Mouse (Mus musculus): ENCODE measurements around the gene Guk1.

Guk1 gene

GRCm38 (mm10) chr11:59210020-59210419, 18.0 kb upstream of the Guk1 start:
- DNase-seq (ENCODE audit: low spot score) = no peak

- DNase-seq (ENCODE audit: low spot score) = no peak
Observed at GRCm38 (mm10) chr11:59209580-59209979, 17.6 kb upstream of the Guk1 start.

GRCm38 (mm10) chr11:59209003-59209441, 17.0 kb upstream of the Guk1 start:
- peak; percentile 79 for DNase-seq (ENCODE audit: low spot score)

DNA sequence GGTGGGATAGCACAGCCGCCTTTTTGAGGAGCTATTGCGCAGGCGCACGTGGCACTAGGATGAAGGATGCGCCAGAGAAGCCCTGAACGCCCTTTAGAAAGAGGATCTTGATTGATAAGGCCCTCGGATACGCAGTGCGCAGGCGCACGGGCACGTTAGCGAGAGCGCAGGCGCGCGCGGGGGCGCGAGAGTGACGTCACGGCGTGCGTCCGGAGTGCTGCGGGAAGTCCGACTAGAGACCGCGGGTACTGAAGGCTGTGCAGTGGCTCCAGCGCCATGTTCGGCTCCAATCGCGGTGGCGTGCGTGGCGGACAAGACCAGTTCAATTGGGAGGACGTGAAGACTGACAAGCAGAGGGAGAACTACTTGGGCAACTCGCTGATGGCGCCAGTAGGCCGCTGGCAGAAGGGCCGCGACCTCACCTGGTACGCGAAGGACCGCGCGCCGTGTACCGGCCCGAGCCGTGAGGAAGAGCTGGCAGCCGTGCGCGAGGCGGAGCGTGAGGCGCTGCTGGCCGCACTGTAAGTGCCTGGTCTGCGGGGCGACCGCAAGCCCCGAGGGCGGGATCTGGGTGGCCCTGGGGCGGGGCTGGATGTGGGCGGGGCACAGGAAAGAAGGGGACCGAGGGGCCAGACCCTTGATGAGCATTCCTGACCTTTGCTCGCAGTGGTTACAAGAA, 16.3 kb upstream of the Guk1 start, which contains the start of gene 2310033P09Rik:
Gene 2310033P09Rik, plus strand, starts transcription at position 169 of the 679 bp plus-strand sequence.
- DNase-seq (ENCODE audit: low spot score) = peak; percentile 91

DNA sequence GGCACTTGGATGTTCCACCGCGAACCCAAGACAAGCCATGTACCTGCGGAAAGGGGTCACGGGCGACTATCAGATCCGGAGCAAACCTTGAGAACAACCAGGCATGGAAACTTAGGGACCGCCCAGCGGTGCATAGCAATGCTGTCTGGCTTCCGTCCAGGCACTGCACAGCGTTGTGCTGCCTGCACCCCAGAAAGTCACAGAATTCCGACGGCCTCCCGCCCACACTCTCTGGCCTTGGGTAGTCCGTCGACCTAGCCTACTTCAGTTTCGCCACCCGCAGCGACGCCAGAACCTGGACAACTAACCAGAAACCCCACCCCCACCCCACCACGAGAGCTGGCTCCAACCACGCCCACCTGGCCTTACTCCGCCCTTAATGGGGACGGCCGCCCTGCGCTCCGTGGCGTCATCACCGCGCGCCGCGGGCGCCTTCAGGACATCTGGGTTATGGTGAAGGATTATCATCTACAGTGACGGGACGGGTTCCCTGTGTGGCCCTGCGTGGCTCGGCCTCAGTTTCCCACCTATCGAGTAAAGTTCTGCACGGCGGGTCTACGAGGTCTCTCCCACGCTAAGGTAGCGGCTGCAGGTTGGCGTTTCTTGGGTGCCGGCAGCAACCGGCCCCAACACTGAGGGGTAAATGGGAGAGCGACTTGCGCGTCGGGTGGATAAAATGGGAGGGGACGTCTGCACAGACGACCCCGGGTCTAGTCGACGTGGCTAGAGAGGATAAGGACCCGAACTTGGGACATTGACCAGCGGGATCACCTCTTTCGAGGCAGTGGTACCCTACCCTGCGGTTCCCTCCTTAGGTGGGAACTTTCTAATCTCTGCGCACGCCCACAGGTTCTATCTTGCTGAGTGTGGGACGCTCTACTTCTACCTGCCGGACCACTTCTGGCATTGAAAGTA, 10.3 kb upstream of the Guk1 start, which contains the start of gene Mrpl55:
Gene Mrpl55, plus strand, starts transcription at position 406 of the 915 bp plus-strand sequence.
- DNase-seq (ENCODE audit: low spot score) = peak; percentile 95

GRCm38 (mm10) chr11:59201216-59202002, 9.4 kb upstream of the Guk1 start:
- DNase-seq (ENCODE audit: low spot score) = no peak

- DNase-seq (ENCODE audit: low spot score) = no peak
Observed at GRCm38 (mm10) chr11:59196230-59196629, 4.2 kb upstream of the Guk1 start.

DNA sequence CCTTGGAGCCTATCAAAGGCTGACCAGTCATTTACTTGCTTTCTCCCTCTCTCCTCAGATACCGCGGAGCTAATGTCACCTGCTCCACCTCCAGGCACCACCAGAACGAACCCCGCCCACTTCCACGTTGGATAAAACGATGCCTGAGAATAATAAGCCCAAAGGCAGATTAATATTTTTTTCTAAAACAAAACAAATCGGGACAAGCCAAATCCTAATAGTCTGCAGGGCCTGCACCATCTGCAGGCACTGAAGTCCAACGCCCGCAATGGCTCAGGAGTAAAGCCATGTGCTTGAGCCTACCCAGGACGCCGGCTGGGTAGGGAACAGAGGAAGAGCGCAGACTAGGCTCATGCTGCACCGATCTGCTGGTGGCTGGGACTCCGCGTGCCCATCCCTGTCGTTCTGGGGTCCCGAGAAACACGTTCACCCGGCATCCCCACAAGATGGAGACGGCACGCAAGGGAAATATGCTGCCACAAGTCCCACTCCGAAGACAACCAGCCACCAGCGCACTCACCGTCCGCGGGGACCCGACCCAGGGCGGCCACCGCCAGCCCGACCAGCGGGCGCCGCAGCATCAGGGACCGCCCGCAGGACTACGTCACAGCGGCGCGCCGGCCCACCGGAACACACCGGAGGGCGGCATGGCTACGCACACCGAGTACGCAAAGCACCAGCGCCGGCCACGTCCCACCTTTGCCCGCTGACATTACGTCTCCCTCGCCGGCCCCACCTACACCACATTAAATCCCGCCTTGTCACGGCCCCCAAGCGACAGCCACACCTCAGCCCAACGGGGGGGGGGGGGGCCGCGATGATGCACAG, 567 bp downstream of the Guk1 start:
- peak; percentile 96 for DNase-seq (ENCODE audit: low spot score)

- peak; percentile 51 for DNase-seq (ENCODE audit: low spot score)
Observed at GRCm38 (mm10) chr11:59187706-59188105, 4.3 kb downstream of the Guk1 start.

DNA sequence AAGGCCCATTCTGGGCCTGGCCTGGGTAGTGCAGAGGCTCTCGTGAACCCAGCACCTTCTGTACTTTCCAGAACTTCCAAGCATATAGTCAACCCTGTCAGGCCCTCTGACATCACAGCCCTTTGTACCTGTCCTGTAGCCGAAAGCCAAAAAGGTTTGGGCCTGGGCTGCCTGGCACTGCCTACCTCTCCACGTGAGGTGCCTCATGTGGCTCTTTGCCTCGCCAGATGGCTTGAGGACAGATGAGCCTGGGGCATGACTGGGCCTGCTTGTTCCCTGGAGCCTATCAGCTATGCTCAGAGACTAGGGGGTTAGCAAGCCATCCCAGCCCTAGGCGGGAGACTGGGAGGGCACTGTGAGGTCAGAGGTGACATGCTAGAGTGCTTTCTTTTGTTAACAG, 6.5 kb downstream of the Guk1 start:
- DNase-seq (ENCODE audit: low spot score) = no peak

DNA sequence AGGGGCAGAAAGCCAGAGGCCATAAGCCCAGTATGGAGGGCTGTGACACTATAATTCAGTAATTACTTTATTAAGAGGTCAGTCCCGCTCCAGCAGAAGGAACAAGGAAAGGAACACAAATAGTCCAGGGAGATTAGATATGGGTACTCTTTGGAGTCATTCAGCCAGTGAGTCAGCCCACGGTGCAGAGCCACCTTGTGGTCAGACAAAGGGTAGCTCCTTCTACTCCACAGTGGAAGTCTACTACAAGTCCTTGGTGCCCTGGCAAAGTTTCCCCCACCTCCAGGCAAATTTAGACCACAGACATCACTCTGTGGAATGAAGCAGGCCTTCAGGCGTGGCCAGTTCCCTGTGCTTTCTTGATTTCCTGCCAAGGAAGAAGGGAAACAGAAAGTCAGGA, 8.2 kb downstream of the Guk1 start:
- peak; percentile 85 for DNase-seq (ENCODE audit: low spot score)

- peak; percentile 60 for DNase-seq (ENCODE audit: low spot score)
Observed at GRCm38 (mm10) chr11:59182864-59183331, 9.1 kb downstream of the Guk1 start, which contains the start of gene Gjc2. Gene Gjc2, minus strand, starts transcription at chr11:59183213.

DNA sequence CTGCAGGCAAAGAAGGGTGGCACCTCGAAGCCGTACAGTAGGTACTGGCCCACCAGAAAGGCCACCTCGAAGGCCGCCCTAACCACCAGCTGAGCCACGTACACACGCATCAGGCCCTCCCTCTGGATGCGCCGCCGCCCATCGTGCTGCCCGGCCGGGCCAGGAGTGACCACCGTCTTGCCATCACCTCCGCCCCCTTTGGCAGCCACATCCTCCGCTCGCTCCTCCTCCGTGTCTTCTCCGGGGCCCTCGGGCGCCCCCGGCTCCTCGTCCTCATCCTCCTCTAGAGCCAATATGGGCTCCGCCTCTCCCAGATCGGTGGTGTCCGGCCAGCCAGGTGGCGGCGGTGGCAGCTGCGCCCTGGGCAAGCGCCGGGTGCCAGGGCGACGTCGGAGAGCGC, 15.1 kb downstream of the Guk1 start:
- no peak for DNase-seq (ENCODE audit: low spot score)

DNA sequence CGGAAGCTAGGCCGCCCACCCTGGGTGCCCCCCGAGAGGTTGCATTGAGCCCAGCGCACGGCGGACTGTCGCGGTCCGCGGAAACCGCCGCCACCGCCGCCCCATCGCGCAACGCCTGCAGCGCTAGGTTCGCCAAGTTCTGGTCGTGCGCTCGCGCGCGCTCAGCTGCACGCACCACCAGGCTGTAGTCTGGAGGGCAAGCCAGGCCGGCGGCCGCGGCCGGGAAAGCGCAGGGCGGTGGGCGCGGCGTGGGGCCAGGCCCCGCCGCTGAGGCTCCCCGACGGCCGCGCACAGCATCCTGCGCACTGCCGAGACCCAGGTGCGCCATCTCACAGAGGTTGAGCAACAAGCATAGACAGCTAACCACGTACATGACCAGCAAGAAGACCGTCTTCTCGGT, 15.5 kb downstream of the Guk1 start:
- no peak for DNase-seq (ENCODE audit: low spot score)

- DNase-seq (ENCODE audit: low spot score) = no peak
Observed at GRCm38 (mm10) chr11:59174189-59174838, 17.7 kb downstream of the Guk1 start.

DNA sequence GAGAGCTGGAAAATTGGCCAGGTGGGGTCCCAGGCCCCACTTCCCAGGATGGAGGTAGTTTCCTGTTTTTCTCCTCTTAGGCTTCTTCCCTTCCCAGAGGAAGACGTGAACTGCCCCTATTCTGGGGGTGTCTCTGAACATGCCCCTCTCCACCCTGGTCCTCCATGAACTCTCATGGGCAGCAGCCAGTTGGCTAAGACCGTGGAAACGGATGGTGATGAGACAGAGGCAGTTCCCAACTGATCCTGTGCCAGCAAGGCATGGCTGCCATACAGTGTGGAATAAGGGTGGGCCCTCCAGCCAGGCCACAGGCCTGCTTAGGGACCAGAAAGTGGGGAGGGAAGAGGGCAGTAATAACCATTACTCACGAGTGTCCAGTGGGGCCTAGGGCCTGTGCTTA, 21.5 kb downstream of the Guk1 start:
- DNase-seq (ENCODE audit: low spot score) = no peak

DNA sequence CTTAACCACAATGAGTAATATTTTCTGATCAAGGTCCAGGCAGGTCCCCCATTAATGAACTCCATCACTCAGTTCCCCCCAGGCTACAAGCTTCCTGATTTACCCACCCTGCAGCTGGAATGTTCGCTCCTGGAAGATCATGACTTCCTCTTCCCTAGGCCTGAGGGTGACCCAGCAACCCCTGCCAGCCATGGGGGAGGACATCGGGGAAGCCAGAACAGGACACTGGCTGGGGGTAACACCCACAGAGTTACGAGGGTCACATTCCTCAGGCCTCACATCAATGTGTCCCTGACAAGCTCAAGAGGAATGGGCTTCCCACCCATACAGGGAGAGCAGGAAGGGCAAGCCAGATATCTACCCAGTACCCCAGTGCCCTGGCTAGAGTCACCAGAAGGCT, 22.2 kb downstream of the Guk1 start:
- no peak for DNase-seq (ENCODE audit: low spot score)

- DNase-seq (ENCODE audit: low spot score) = peak; percentile 59
Observed at GRCm38 (mm10) chr11:59165616-59166241, 26.3 kb downstream of the Guk1 start.

DNA sequence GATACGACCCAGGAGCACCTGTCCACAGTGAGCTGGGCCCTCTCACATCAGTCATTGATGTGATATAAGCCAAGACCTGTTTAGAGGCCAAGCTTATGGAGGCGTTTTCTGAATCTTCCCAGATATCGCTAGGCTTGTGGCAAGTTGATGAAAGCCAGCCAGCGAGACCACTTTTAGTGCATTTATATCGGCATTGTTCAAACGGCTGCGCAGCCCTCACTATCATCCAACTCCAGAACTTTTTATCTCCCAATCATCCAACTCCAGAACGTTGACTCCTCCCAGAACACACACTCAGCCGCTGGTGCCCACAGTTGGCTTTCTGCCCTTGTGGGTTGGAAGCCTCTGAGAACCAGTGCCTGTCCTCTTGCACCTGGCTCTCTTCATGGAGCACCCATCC, 27.6 kb downstream of the Guk1 start:
- peak; percentile 26 for DNase-seq (ENCODE audit: low spot score)

All from MN1 (cell line).